Mouse (Mus musculus) kidney, adult 2 months (tissue): ENCODE data around the gene Fkbp4. TPM values are rescaled to one million over a fixed set of nuclear protein-coding genes. Genes with fewer than 3 reads are reported as not detected.
A peak's percentile ranks its signal among the peaks of the same experiment; 100 is the strongest.

ENCODE experiments used
- DNase-seq: peaks from one replicate; pipeline ENCODE4 v3.0.0; 2021
- H3K27ac ChIP-seq: fragments of 200-500 bp; 2 replicates; pipeline ENCODE4 v1.5.1; 2012; ENCODE audit warnings: low read depth, low read length, control low read depth, inconsistent platforms; ENCODE audit not compliant: insufficient read depth
- H3K27me3 ChIP-seq: fragments of 200-500 bp; replicated peaks from 2 replicates; pipeline ENCODE4 v1.6.1; 2012; ENCODE audit warnings: mild to moderate bottlenecking, moderate library complexity, low read length, inconsistent platforms; ENCODE audit not compliant: control insufficient read depth, insufficient read depth
- H3K36me3 ChIP-seq: fragments of 200-500 bp; 2 replicates; pipeline ENCODE4 v1.6.1; 2012; ENCODE audit warnings: mild to moderate bottlenecking, moderate library complexity, low read length, inconsistent platforms; ENCODE audit not compliant: control insufficient read depth, insufficient read depth
- H3K4me1 ChIP-seq: fragments of 200-500 bp; 2 replicates; pipeline ENCODE4 v1.6.1; 2011; ENCODE audit warnings: low read length; ENCODE audit not compliant: control insufficient read depth, insufficient read depth
- H3K4me3 ChIP-seq: fragments of 200-500 bp; 2 replicates; pipeline ENCODE4 v1.5.1; 2011; ENCODE audit warnings: mild to moderate bottlenecking, low read depth, low read length, control low read depth; ENCODE audit not compliant: insufficient read depth
- CTCF ChIP-seq: fragments of 200-500 bp; conservative IDR thresholded peaks from 2 replicates; pipeline ENCODE4 v1.5.1; 2011; ENCODE audit warnings: low read depth, mild to moderate bottlenecking, control low read depth, low read length, moderate library complexity, mixed read lengths; ENCODE audit not compliant: insufficient read depth, insufficient read length
- POLR2A ChIP-seq: fragments of 200-500 bp; IDR thresholded peaks from one replicate; pipeline ENCODE4 v1.6.1; 2011; ENCODE audit warnings: low read depth, low read length, control low read depth
- WGBS: fragments of 180-500 bp; shearing (Covaris S2); methylation state at CpG from one replicate; pipeline ENCODE4 v1.1.7; 2018; 5-methylcytosine and 5-hydroxymethylcytosine counted together
- polyA plus RNA-seq: library from polyadenylated mRNA; depleted of rRNA; stranded (reverse); fragments of >200 nt; gene quantifications from 2 replicates; pipeline ENCODE4 v1.2.3, GENCODE M21; 2012

Fkbp4 gene
- polyA plus RNA-seq, 1 experiment: 166 TPM

DNA sequence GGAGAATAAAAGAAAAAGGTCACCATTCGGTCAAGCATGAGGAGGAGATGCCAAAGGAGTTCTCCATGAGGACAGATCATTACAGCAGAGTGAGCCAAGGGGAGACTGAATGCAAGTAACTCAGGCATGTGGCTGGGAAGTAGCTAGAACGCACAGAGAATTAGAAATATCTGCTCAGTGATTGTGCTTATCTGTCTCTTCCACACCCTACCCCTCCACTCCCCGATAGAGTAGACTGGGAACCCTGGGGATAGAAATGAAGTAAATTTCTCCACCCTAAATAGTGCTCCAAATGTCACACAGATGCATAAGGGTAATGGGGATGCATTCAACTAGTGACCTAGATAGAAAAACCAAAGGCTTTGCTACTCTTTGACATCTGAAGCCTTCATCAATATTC lies 28.1 kb upstream of the Fkbp4 start:
- WGBS: 65% methylated on average over 3 of the region's 3 CpGs
- H3K27ac ChIP-seq: no peak overlapping the region
- no peaks in the 10 kb centered on the region for H3K4me1 ChIP-seq
- no peaks in the 10 kb centered on the region for H3K36me3 ChIP-seq
- no peaks in the 10 kb centered on the region; the same call in 1 of the 2 replicates for H3K27me3 ChIP-seq
- TF ChIP-seq CTCF (no peak), POLR2A (no peak)
- no peak overlapping the region for H3K4me3 ChIP-seq
- DNase-seq: no peak

DNA sequence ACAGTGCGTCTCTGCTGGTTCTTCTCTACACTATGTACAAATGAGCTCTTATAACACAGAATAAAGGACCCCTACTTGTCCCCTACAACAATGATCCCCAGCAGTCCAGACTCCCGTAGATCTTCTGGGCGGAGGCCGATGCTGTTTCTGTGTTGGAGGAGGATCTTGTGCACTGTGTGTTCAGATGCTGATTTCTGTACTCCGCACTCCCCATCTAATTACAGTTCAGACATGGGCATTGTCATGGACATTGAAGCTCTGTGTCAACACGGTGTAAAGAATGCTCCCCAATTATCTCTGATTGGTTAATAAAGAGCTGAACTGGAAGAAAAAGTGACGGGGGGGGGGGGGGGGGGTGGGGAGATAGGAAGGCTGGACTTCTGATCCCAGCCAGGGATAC lies 27.6 kb upstream of the Fkbp4 start:
- DNase-seq: no peak
- no peaks in the 10 kb centered on the region for H3K4me1 ChIP-seq
- H3K27ac ChIP-seq: no peak overlapping the region
- 61% methylated on average over 7 of the region's 7 CpGs for WGBS
- no peak overlapping the region for H3K4me3 ChIP-seq
- H3K27me3 ChIP-seq: no peaks in the 10 kb centered on the region; the same call in 1 of the 2 replicates
- TF ChIP-seq POLR2A (no peak), CTCF (no peak)
- H3K36me3 ChIP-seq: no peaks in the 10 kb centered on the region

DNA sequence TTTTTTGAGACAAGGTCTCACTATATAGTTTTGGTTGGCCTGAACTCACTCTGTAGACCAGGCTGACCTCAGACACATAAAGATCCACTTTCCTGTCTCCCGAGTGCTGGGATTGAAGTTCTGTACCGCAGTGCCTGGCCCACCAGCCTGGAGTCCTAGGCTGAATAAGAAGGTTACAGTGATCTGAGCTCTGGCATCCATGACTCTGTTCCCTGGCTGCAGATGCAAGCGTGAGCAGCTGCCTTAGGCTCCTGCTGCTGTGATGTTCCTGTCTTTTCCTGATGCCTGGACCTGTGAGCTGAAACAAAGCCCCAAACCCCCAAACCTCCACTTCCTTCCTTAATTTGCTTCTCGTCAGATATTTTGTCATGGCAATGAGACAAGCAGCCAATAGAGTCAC lies 26.5 kb upstream of the Fkbp4 start:
- WGBS: 78% methylated on average over 4 of the region's 4 CpGs
- Histone ChIP-seq H3K4me1 (no peaks in the 10 kb centered on the region; the same call in 1 of the 2 replicates), H3K36me3 (no peaks in the 10 kb centered on the region), H3K27ac (no peak overlapping the region), H3K27me3 (no peaks in the 10 kb centered on the region; the same call in 1 of the 2 replicates), H3K4me3 (no peak overlapping the region)
- TF ChIP-seq CTCF: no peak
- no peak for TF ChIP-seq POLR2A
- no peak for DNase-seq

DNA sequence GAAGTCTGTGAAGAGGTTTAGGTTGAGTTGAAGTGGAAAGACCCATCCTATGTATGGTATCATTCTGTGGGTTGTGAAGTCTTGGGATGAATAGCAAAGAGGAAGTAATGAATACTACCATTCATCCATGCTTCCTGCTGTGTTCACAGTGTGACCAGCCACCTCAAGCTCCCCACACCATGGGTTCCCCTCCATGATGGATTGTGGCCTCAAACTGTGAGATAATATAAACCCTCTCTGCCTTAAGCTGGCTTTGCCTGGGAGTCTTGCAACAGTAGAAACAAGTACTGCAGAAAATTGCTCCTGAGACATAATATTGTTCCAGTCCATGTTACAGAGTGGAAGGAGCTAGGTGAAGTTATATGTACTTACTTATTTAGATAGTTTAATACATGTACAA lies 23.1 kb upstream of the Fkbp4 start:
- H3K36me3 ChIP-seq: no peaks in the 10 kb centered on the region
- TF ChIP-seq CTCF: no peak
- TF ChIP-seq POLR2A: no peak
- no peak for DNase-seq

DNA sequence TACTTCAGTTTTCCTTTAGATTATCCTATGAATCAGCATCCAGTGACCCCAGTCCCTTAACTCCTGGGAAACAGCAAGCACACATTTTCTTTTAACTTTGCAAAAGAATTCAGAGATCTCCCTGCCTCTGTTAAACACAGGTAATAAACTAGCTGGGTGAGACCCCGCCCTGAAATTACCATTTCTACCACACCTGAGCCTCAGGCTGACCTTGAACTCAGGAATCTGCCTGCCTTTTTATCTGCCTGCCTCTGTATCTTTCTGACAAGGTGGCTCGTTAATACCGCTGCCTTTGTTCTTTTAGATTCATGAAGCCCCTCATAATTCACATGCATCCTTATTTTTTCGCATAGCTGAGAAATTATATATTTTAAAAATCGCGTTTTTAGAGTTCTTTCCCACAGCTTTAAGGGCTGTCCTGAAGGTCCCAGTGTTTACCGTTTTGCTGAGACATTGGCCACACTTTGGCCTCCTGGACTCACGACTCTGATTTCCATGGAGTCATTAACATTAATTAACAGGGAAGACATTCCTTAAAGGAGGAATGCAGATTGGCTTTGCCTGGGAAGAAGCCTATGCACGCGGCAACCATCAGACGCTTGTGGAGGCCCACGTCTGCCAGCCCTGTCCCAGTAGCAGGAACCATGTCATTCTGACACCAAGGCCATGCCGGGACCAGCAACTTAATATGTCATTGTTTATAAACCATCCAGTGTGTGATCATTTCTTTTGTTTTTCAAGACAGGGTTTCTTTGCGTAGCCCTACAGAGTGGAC lies 22.4 kb upstream of the Fkbp4 start:
- H3K27ac ChIP-seq: no peak overlapping the region
- H3K36me3 ChIP-seq: no peaks in the 10 kb centered on the region
- H3K4me3 ChIP-seq: no peak overlapping the region
- peak; percentile 21 for DNase-seq
- no peaks in the 10 kb centered on the region for H3K27me3 ChIP-seq
- no peaks in the 10 kb centered on the region; the same call in 1 of the 2 replicates for H3K4me1 ChIP-seq
- 72% methylated on average over 14 of the region's 14 CpGs for WGBS
- no peak for TF ChIP-seq CTCF
- no peak for TF ChIP-seq POLR2A

More for the DNA sequence above, 23.1 kb upstream of the Fkbp4 start:
- Histone ChIP-seq H3K4me3 (no peak overlapping the region), H3K27me3 (no peaks in the 10 kb centered on the region), H3K27ac (no peak overlapping the region), H3K4me1 (no peaks in the 10 kb centered on the region; the same call in 1 of the 2 replicates)

DNA sequence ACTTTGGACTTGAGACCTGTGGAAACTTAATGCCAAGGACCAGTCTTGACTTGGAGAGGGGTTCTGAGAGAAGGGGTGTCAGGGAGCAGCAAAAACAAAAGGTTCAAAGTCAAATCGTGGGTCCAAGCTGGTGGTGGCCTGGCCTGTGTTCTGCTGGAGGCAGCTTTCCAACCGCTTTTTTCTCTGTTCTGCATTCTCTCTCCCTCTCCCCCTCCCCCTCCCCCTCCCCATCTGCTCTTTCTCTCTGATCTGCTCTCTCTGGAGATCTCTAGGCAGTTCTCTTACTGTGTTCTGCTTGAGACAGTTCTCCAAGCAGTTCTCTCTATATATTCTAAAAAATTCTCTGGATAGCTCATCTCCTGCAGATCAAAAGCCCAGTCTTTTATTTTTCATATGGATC lies 21.8 kb upstream of the Fkbp4 start:
- no peaks in the 10 kb centered on the region; the same call in 1 of the 2 replicates for H3K4me1 ChIP-seq
- 56% methylated on average over 2 of the region's 2 CpGs for WGBS
- H3K4me3 ChIP-seq: no peak overlapping the region
- no peak overlapping the region for H3K27ac ChIP-seq
- TF ChIP-seq POLR2A: no peak
- no peaks in the 10 kb centered on the region for H3K36me3 ChIP-seq
- peak; percentile 16 for DNase-seq
- no peaks in the 10 kb centered on the region for H3K27me3 ChIP-seq

DNA sequence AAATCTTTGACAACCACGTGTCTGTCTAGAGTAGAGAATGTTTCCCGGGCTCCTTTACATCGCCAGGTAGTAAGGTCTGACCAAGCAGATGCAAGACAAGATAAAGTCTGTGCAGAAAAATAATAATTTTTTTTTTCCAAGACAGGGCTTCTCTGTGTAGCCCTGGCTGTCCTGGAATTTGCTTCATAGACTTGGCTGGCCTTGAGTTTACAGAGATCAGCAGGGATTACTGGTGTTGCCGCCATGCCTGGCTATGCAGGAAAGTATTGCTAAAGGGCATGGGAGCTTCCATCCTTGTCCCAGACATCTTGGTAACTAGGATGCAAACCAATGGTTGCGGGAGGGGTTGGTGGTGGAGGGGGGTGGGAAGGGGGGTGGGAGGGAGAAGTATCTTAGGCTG lies 18.7 kb upstream of the Fkbp4 start:
- H3K27me3 ChIP-seq: no peaks in the 10 kb centered on the region
- H3K36me3 ChIP-seq: no peaks in the 10 kb centered on the region
- H3K27ac ChIP-seq: no peak overlapping the region
- no peak for DNase-seq
- 83% methylated on average over 5 of the region's 5 CpGs for WGBS
- H3K4me3 ChIP-seq: no peak overlapping the region
- TF ChIP-seq POLR2A (no peak), CTCF (no peak)
- H3K4me1 ChIP-seq: no peaks in the 10 kb centered on the region; the same call in 1 of the 2 replicates
